Mouse (Mus musculus): ENCODE measurements around the gene Ninj1.

The Ninj1 gene

DNA sequence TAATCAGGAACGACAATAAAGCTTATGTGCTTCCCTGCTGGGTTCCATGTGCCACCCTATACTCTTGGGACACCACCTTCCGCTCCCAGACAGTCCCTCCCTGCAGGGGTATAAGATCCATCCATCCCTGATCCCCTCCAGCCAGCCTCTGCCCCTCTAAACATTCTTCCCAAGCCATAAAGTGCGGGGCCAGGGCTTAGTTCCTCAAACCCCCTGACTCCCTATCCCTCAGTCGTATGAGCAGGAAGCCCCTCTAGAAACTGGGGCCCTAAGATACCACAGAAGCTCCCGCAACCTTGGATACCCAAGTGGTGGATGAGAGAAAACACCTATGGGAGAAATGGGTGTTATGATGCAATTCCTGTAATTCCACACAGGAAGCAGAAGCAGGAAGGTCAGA lies 8.9 kb downstream of the Ninj1 start:
- in situ Hi-C loops (cut with MboI, MseI), result no loop called here

DNA sequence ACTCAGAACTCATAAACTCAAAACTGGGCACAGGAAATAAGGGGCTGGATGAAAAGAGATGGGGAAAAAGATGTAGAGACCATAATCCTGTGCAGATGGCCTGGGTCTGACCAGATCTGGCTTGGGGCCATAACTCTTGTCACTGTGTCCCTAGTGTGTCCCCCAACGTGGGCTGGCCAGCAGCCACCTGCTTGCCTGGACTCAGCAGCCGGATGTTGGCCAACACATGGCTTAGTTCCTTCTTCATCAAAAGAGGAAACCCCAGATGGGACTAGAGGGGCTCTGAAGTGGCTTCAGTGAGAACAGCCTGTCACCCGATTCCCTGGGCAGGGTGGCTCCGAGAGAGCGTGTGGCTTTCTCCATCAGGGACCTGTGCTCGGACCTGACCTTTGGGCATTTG lies 9.5 kb downstream of the Ninj1 start:
- in situ Hi-C loops (cut with MboI, MseI), result no loop called here

- in situ Hi-C loops (cut with MboI, MseI), result no loop called here
These were observed 11.4 kb downstream of the Ninj1 start for GRCm38 (mm10) chr13:49198734-49199133.

GRCm38 (mm10) chr13:49199891-49200290 lies 12.6 kb downstream of the Ninj1 start:
- in situ Hi-C loops (cut with MboI, MseI), result no loop called here

DNA sequence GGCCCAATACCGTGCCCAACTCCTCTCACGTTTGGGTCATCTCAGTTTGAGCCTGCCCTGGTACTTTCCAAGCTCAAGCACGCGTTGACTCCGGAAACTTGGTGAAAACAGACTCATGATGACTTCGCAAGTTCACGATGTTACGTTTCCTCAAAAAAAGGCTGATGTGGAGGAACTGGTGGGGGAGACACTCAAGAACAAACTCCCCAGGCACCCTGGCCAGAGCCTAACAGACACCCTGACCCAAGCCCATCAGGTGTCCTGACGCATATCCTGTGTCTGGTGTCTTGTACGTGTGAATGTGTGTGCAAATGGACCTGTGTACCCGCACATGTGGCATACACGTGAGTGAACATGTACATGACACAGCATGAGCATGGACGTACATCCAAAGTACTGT lies 13.4 kb downstream of the Ninj1 start:
- in situ Hi-C loops (cut with MboI, MseI), result no loop called here

GRCm38 (mm10) chr13:49202556-49202955 lies 15.3 kb downstream of the Ninj1 start:
- in situ Hi-C loops (cut with MboI, MseI), result no loop called here

DNA sequence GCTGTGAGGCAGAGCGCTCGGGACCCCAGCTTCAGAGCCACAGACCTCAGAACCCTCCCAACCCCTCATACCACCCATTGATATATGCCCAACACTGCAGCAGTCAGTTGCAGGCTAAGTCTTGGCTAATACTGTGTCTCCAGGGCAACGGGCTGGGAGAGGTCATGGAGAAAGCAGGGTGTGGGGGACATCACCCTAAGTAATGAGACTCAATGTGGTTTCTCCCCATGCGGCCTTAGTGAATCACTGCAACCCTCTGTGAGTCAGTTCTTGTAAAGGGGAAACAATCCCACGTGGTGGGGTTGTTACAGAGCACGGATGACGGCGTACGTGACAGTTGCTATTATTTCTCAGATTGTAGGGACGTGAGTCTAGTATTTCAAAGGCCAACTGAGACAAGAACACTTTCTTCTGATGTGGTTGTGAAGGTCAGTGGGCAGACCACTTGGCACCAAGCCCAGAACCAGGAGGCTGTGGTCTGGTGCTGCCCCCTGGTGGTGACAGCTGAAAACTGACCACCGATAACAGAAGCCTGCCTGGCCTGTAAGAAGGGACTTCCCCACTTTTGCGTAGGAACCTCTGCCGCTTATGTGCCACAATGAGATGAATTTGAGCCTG lies 18.2 kb downstream of the Ninj1 start:
- in situ Hi-C loops (cut with MboI, MseI), result no loop called here

DNA sequence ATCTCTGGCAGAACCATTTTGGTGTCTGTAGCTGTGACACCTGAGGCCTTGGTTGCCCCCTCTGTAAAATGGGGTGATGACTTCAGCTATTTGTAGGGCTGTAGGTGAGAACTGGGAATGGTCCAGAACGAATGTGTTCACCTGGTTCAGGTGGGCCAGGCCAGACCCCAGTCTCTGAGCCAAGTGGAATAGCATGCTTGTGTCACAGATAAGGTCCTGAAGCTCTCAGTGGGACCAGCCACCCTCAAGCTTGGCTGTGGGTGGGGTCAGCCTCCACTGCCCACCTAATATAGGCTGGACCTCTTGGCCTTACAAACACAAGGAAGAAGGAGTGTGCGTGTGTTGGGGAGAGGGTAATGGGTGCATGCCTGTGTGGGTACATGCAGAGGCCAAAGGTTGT lies 19.1 kb downstream of the Ninj1 start:
- in situ Hi-C loops (cut with MboI, MseI), result no loop called here

- in situ Hi-C loops (cut with MboI, MseI), result no loop called here
These were observed 22.0 kb downstream of the Ninj1 start for GRCm38 (mm10) chr13:49209306-49209705.

- in situ Hi-C loops (cut with MboI, MseI), result no loop called here
These were observed 25.6 kb downstream of the Ninj1 start for GRCm38 (mm10) chr13:49212711-49213500.

DNA sequence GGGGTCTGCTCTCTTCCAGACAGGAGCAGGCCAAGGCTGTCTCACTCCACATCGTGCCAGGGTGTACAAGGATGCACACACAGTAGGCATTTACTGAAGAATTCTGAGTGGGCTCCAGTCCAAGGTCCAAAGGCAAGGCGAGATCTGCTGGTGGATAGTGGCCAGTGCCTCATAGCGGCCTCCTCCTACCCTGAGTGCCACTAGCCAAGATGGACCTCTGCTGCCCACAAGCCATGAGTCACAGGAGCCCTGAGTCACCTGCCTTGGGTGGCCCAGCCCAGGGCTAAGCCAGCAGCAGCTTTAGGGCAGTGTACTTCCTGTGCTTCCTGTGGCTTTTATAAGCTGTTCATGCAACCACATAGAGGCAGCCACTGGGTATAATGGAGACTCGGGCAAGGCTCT lies 26.2 kb downstream of the Ninj1 start:
- in situ Hi-C loops (cut with MboI, MseI), result no loop called here

- in situ Hi-C loops (cut with MboI, MseI), result no loop called here
These were observed 27.2 kb downstream of the Ninj1 start for GRCm38 (mm10) chr13:49214454-49214853.

DNA sequence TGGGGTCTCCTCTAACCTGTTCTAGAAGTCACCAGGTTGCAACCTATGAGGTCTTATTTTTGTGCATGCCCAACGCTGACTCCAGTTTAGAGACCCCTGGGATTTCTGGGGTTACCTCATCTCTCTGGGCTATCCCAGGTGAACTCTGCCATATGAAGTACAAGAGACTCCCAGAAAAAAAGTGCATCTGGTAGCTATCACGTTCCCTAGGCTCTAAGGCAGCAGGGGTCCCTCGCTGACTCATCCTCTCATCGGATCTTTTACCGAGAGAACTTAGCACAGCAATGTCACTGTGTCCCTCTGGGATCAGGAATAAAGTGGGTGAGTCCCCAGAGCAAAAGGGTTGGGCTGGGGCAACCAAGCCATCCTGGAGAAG lies 27.8 kb downstream of the Ninj1 start:
- in situ Hi-C loops (cut with MboI, MseI), result no loop called here

DNA sequence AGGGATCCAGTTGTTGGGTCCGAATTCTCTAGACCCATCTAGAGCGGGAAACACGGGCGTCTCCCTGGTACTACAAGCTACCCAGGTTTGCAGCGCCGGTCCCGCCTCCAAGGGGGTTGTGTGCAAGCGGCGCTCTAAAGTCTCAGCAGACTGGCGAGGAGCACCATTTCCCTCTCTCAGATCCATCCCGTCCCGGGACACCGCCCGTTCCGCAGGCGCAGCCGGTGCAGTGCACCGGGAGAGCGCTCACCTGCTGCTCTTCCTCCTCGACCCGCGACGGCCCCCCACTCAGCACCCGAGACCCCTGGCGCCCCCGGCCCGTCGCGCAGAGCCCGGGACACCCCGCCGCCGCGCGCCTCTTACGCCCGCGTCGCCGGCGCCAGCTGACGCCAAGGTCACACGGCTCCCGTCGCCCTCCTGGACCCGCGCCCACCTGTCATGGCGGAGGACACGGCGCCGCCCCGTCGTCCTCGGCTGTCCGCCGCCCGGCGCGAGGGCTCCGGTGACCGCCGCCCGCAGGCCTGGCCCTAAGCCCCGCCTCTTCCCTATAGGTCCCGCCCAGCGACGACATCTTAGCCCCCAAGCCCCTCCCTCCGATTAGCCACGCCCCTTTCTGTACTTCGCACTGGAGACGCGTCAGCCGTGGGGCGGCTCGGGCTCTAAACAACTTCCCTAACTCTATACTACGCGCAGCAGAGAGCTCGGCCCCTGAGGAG lies 28.4 kb downstream of the Ninj1 start, which contains the start of gene Card19:
TSS of gene Card19 (minus strand) at position 534 of the 716 bp plus-strand sequence.
- in situ Hi-C loops (cut with MboI, MseI), result no loop called here

DNA sequence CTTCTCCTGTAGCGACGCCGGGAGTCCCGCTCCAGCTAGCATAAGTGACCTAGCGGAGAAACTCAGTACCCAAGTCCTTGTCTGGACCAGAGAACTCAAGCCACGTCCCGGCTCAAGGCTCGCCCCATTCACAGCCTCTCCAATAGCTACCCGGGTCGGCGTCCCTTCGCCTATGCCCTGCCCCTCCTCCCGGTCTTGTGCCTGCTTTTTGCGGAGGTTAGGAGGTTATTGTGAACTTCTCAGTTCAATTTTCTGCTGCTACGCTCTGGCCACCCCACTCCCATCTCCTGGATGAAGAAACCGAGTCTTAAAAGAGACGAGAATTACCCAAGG lies 28.9 kb downstream of the Ninj1 start:
- in situ Hi-C loops (cut with MboI, MseI), result no loop called here

GRCm38 (mm10) chr13:49216808-49217561 lies 29.7 kb downstream of the Ninj1 start:
- in situ Hi-C loops (cut with MboI, MseI), result no loop called here

DNA sequence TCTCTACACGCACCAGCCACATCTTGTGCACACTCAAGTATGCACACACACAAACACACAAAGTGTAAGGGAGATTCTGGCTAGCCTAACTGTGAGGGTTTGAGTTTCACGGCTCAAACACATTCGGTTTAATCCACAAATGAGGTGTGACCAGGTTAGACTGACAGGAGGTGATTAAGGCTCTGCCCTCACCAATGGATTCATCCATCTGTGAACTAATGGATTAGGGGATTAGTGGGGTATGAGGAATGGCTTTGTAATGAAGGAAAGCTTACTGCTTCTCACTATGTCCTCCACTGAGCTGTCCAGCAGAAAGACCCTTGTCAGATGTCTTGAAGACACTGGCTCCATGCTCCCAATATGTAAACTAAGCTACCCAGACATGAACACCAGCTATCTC lies 31.4 kb downstream of the Ninj1 start:
- in situ Hi-C loops (cut with MboI, MseI), result no loop called here

GRCm38 (mm10) chr13:49219367-49219766 lies 32.1 kb downstream of the Ninj1 start:
- in situ Hi-C loops (cut with MboI, MseI), result no loop called here

- in situ Hi-C loops (cut with MboI, MseI), result no loop called here
These were observed 33.6 kb downstream of the Ninj1 start for GRCm38 (mm10) chr13:49220912-49221311.

GRCm38 (mm10) chr13:49224314-49224713 lies 37.0 kb downstream of the Ninj1 start:
- in situ Hi-C loops (cut with MboI, MseI), result no loop called here

GRCm38 (mm10) chr13:49224729-49225128 lies 37.4 kb downstream of the Ninj1 start:
- in situ Hi-C loops (cut with MboI, MseI), result no loop called here

DNA sequence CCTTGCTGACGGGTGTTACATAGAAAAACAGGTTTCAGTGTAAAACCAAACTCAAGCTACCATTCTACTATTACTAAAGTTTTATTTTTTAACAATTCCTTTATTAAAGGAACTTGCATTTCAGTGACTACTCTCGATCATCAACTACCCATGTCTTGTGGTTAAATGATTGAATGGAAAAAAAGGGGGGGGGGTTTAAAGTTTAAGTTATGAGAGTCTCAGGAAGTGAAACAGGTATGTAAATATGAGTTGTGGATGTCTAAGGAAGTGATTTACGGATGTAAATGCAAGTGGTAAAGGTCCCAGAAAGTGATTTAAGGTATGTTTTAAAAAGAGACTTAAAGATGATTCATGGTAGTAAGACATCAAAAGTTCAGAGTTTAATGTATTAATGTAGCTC lies 37.9 kb downstream of the Ninj1 start:
- in situ Hi-C loops (cut with MboI, MseI), result no loop called here
